Mouse (Mus musculus): Measurements from ENCODE around the gene Tdrd1.

Tdrd1 gene

DNA sequence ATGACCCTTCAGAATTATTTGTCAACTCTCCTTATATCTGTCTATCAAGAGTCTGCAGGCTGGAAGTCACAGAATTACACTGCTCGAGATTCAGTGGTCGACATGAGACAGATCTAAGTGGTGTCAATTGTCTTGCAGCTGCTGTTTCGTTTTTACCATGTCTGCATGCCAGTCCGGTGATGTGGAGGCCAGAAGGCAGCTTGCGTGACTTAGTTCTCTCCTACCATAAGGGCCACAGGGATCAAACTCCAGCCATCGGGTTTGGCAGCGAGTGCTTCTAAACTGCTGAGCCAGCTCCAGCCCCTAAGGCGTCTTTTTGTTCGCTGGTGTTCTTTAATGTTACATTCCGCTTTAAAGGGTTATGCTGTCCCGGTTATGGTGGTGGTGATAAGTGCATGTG, 2.3 kb downstream of the Tdrd1 start:
- no peak for DNase-seq (ENCODE audit: extremely low read depth, low read depth)

GRCm38 (mm10) chr19:56829267-56829666, 3.3 kb downstream of the Tdrd1 start:
- DNase-seq (ENCODE audit: extremely low read depth, low read depth) = no peak

GRCm38 (mm10) chr19:56830163-56830562, 4.2 kb downstream of the Tdrd1 start:
- DNase-seq (ENCODE audit: extremely low read depth, low read depth) = no peak

- DNase-seq (ENCODE audit: extremely low read depth, low read depth) = no peak
Measured at GRCm38 (mm10) chr19:56835340-56835739, 9.3 kb downstream of the Tdrd1 start.

DNA sequence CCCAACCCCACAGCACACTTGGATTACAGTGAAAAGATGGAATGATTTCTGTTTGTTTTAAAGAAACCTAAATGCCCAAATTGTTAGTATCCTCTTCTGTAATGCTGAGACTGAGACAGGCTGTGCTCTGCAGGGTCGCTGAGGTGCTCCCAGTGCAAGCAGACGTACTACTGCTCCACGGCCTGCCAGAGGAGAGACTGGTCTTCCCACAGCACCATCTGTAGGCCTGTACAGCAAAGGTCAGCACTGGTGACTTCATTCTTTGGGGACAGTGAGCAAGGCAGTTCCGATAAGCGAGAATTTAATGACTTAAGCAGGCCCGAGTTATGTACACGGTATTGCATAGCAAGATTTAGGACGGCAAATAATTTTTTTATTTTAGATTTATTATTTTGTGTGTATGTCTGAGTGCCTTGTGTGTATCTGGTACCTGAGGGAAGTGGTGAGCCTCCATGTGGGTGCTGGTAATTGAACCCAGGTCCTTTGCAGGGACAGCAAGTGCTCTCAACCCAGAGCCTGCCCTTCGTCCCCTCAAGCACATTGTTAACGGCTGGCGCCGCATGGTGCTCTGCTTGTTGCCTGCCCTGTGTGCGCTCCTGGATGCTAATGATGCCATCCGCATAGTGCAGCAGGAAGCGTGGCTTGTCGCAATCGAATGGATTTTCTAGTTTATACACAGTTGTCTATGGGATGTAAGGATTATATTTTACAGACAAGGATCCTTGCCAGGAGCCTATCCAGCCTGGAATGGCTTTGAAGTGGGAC, 13.1 kb downstream of the Tdrd1 start:
- no peak for DNase-seq (ENCODE audit: extremely low read depth, low read depth)

- no peak for DNase-seq (ENCODE audit: extremely low read depth, low read depth)
Measured at GRCm38 (mm10) chr19:56842974-56843373, 17.0 kb downstream of the Tdrd1 start.

DNA sequence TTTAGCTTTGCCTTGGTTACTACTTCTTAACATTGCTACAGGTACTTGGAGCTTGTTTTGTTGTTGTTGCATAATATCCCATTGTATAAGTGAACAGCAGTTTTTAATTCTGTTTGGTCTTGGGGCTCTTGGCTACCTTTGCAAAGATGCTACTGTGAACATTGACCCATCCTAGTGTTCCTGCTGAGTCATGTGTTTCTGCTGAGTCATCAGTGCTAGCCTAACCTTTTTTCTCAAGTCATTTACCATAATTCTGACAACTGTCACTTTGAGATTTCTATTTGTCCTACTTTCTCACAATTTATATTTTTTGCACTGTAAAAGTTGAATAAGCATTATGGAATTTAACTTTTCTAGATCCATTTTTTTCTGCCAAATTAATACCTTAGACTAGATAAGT, 26.6 kb downstream of the Tdrd1 start:
- DNase-seq (ENCODE audit: extremely low read depth, low read depth) = no peak

DNA sequence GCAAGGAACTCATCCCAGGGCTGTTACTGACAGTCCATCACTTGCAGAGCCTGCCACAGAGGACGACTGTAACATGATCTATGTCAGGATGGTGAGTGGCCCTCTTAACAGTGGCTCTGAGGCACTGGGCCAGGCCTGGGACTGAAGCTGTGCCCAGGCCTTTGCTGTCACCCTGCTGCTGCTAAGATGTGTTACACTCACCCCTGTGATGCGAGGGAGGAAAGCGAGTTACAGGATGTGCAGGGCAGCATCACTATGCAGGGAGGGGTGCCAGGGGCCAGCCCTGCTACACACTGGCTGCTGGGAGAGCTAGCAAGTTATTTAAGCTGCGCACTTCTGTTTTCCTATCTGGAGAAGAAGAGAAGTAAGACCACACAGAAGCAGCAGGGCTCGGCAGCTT, 30.4 kb downstream of the Tdrd1 start:
- DNase-seq (ENCODE audit: extremely low read depth, low read depth) = no peak

GRCm38 (mm10) chr19:56867701-56868100, 41.7 kb downstream of the Tdrd1 start:
- no peak for DNase-seq (ENCODE audit: extremely low read depth, low read depth)

DNA sequence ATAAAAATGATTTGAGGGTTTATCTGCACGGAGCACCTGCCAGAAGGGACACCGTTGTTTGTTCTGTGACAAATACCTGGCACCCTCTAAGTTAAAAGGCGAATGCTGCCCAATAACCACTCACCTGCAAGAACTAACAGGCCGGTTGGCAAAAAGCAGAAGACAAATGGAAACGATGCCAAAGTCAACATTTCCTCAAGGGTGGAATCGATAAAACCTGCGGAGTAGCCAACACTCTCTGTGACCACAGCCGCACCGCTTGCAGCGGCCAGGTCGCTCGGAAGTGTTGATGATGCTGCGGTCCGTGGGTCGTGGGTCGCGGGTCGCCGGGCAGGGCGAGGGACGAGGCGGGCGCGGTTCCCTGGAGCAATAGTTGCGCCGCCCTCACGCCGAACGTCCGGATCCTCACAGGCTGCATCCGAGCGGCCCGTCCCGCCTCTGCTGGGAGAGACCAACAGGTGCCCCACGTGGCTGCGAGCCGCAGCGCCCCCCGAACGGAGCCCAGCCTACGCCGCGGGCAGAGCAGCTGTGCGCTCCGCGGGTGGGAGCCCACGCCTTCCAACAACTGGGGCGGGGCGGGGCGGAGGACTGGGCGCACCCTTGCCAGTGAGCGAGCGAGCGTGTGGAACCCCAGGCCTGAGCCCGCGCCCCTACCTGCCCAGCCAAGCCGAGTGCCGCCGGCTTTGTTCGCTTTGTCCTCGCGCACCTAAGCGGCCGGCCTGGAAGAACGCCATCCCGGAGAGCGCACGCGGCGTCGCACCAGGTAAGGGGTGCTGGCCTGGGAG, 48.0 kb downstream of the Tdrd1 start, which contains the start of gene Vwa2:
TSS of gene Vwa2 (plus strand) at position 434 of the 785 bp plus-strand sequence.
- no peak for DNase-seq (ENCODE audit: extremely low read depth, low read depth)

DNA sequence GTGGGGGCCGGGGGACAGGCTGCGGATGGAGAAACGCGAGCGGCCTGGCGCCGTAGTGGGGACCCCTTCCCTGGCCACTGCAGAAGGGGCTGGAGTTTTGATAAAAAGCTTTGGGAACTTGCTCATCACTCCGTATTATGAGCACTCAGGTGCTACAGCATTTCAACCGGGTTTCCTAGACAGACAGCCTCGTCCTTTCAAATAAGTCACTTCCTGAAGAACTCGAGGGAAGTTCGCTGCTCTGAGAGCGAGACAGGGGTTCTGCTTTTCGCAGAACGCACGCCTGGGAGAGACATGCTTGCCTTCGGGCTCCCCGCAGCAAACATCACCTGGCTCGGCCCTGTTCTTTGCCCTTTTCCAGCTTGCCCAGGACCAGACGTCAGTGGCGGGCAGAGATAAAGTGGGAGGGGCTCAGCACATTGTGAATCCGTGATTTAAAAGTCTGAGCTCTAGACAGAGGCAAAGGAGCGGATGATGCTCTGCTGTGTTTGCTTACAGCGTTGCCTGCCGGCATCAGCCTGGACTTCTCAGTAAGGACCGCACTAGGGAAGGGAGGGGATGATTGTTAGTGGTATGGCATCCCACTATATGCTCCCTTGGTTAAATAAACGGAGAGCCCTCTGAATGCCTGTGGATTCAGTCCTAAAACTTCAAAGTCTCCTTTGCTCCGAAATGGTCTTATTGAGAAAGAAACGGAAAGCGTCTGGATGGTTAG, 48.7 kb downstream of the Tdrd1 start:
- no peak for DNase-seq (ENCODE audit: extremely low read depth, low read depth)

- DNase-seq (ENCODE audit: extremely low read depth, low read depth) = no peak
Measured at GRCm38 (mm10) chr19:56877364-56877763, 51.4 kb downstream of the Tdrd1 start.

- DNase-seq (ENCODE audit: extremely low read depth, low read depth) = no peak
Measured at GRCm38 (mm10) chr19:56887879-56888278, 61.9 kb downstream of the Tdrd1 start.

DNA sequence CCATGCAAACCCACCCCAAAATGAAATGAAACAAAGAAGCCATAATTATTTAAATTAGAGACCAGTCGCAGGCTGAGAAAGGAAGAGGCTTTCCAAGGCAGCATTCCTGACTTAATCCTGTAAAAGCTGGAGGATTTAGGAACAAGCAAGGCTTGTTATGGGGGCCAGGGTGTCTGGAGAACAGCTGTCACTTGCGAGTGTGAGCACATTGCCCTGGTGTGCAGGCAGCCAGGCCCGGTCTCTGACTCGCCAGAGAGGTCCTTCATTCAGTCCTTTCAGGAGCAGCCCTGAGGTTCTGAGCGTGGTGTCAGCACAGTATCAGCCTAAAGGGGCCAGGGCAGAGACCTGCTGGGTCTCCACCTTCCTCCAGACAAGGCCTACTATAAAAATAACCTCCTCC, 62.6 kb downstream of the Tdrd1 start:
- DNase-seq (ENCODE audit: extremely low read depth, low read depth) = no peak

DNA sequence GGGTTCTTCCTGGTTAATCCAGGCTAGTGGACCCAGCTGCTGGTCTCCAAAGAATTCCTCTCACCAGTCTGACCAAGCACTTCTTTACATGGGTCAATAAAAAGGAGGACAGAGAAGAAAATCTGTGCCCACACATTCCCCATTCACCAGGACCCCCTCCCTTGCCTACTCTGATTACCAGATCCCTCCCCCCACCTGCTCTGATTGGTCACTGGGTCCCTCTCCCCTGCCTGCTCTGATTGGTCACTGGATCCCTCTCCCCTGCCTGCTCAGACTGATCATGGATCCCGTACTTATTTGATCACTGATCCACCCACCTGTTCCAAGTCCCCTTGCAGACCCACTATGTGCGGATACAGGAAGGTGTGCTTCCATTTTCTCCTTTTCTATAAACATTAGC, 65.4 kb downstream of the Tdrd1 start:
- DNase-seq (ENCODE audit: extremely low read depth, low read depth) = no peak

DNA sequence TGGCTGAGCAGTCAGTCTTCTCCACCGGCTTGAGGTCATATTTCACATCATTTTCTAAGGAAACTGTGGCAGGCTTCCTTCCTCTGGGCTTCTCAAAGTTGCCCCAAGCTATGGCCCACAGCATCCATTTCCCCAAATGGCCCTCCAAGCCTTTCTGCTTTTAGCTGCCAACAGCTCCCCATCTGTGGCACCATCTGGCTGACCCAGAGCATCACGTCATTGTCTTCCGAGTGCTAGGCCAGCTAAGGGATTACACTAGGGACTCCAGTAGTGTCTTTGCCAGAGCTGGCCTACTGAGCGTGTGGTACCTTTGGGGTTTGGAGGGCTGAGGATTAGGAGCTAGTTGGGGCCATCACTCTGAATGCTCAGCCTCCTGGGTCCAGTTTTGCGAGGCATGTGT, 66.6 kb downstream of the Tdrd1 start:
- DNase-seq (ENCODE audit: extremely low read depth, low read depth) = no peak

- no peak for DNase-seq (ENCODE audit: extremely low read depth, low read depth)
Measured at GRCm38 (mm10) chr19:56893326-56893725, 67.3 kb downstream of the Tdrd1 start.

DNA sequence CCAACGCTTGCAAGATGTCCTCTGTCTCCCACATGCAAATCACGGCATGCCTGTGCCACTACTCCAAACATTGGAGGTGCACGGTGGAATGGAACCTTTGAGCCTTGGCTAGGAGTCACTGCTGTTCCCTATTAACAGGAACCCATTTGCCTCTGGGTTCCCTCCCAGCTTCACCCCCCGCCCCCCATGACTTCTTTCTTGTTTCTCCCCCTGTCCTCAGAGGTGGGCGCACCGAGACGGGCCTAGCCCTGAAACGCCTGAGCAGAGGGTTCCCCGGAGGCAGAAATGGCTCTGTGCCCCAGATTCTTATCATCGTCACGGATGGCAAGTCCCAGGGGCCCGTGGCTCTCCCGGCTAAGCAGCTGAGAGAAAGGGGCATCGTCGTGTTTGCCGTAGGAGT, 71.6 kb downstream of the Tdrd1 start:
- no peak for DNase-seq (ENCODE audit: extremely low read depth, low read depth)

DNA sequence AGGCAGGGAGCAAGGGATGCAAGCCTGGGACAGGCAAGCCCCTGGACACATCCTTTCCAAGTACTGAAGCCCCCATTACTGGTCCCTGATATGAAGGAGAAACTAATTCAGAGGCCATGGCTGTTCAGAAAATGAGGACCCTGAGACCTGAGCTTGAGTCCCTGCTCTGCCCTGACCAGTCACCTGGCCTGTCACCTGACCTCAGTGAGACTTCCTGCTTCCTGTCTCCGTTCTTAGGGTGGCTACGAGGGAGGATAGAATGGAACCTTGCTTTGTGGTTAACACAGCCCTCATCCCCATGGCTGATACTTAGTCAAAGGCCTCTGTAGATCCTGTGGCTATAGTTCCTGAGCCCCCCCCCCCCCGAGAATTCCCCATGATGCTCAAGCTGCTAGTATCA, 78.1 kb downstream of the Tdrd1 start:
- no peak for DNase-seq (ENCODE audit: extremely low read depth, low read depth)

DNA sequence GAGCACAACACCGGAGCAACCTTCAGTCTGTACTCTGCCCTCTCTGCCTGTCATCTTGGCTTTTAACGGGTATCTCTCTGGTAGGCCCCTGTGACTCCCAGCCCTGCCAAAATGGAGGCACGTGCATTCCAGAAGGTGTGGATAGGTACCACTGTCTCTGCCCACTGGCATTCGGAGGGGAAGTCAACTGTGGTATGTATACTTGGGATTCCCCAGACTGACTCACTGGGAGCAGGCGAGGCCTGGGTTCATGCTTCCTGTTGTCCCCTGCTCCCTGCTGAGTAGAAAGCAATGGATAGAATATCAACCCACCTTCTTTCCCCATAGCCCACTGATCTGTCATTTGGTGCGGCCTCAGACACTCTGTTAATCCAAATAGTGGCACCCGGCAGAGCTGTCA, 79.4 kb downstream of the Tdrd1 start:
- DNase-seq (ENCODE audit: extremely low read depth, low read depth) = no peak

GRCm38 (mm10) chr19:56907850-56908249, 81.8 kb downstream of the Tdrd1 start:
- no peak for DNase-seq (ENCODE audit: extremely low read depth, low read depth)
